Mouse (Mus musculus) frontal cortex, postnatal 25 days (tissue): ENCODE results near the gene Rpp14.
"Not testable (repeated sequence)": the region's sequence is repeated elsewhere in the genome, so short reads cannot be mapped to it uniquely, and the experiment has no call there.

ENCODE experiments used
- DNase-seq, 2 experiments: peaks; one replicate each; pipeline ENCODE4 v3.0.0; 2022; ENCODE audit warnings: low spot score in 2 of 2

The Rpp14 gene

GRCm38 (mm10) chr14:8114756-8115155 is 34.6 kb downstream of the Rpp14 start:
- DNase-seq: no peak

DNA sequence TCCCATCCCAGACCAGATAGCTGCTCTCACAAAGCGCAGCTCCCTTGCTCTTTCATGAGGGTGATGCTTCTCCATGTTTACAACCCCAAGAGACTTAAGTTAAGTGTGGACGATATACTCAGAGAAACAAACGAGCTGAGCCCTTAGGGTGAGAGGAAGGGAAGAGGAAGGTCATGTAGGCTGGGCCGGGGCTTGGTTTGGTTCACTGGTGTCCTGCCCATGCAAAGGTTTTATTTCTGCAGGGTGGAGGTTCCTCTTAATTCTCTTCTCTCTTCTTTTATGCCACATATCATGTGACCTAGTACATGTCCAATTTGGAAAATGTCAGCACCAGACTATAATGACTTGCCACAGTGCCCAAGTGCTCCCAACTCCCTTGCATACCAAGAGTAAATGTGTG is 35.6 kb downstream of the Rpp14 start:
- no peak for DNase-seq

GRCm38 (mm10) chr14:8117371-8117770 is 37.2 kb downstream of the Rpp14 start:
- no peak for DNase-seq

DNA sequence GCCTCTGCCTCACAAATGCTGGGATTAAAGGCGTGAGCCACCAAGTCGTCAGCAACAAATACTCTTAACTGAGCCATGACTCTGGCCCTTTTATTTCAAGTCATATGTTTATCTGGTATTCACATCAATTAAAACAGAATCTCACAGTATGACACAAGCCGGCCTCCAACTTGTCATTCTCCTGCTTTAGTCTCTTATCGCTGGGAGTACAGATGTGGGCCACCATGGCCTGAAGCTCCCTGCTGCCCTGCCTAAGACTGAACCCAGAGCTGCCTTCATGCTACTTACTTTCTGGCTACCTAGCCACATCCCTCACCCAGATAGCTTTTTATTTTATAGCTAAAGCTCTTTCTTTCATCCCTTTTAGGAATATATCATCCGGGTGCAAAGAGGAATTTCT is 39.3 kb downstream of the Rpp14 start:
- DNase-seq: no peak

GRCm38 (mm10) chr14:8119904-8120303 is 39.7 kb downstream of the Rpp14 start:
- DNase-seq: no peak

DNA sequence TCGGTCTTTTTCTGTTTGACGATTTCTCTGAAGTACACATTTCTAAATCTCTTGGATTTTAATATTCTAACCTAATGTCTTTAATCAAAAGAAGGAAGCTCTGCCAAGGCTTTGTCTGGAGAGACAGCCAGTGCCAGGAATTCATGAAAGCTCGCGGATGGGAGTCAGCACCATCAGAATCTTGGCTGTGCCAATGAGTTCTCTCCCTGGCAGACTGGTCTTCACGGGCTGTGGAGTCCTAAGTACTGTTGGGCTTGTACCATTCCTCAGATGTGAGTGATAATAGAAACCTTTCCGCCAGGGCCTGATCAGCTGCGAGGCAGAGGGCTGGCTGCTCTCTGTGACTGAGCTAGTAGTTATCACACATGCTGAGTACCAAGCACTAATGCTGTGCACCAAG is 43.0 kb downstream of the Rpp14 start:
- DNase-seq: no peak

GRCm38 (mm10) chr14:8123611-8124010 is 43.4 kb downstream of the Rpp14 start:
- not testable (repeated sequence) for DNase-seq

- no peak for DNase-seq
These were observed 44.1 kb downstream of the Rpp14 start for GRCm38 (mm10) chr14:8124046-8124881.

DNA sequence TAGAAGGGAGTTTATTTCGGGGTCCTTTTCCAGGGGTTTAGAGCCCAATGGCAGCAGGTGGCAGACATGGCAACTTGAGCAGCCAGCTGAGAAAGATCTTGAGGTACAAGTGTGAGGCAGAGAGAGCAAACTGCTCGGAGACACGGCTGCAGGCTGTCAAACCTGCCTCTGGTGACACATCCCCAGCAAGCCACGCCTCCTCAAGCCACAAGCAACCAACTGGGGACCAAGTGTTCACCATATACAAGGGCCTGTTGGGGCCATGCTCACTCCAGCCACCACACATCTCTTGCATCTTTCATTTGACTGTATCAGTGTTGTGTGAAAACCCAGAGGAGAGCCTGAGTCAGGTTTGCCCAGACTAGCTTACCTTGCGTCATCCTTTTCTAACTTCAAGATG is 47.8 kb downstream of the Rpp14 start:
- no peak for DNase-seq

DNA sequence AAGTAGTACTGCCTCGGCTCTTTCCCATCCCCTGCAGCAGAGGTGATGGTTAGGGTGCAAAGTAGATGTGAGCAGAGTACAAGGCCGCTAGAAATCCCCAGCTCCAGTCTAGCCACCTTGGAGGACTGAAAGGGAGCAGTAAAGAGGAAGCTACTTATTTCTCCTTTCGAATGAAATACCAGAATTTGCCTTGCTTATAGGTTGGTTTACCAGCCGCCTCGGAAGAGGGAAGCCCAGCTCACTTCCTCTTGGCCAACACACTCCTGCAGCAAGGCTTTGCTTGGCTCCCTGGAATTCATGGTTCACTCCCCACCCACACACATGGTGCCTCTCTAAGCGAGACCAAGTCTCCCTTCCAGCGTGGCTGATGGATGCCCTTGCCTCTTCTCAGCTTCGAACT is 52.6 kb downstream of the Rpp14 start:
- no peak for DNase-seq

DNA sequence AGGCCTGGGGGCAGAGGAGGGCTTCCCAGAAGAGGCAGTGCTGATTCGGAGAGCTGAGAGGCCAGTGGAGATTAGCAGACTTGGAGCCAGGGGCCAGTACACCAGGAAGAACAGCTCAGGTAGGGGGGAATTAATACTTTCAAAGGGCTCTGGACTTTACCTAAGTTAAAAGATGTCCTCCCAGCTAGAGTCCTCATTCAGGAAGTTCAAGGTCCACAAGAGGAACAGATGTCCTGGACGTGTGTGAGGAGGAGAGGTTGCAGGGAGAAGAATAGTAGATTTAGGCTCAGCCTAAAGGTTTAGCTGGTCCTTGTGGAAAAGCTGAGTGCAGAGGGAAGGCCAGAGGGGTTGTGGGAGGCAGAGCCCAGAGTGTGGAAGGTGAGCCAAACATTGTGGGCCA is 54.1 kb downstream of the Rpp14 start:
- DNase-seq: no peak

- DNase-seq: no peak
These were observed 55.0 kb downstream of the Rpp14 start for GRCm38 (mm10) chr14:8135130-8135529.

GRCm38 (mm10) chr14:8139724-8140710 is 59.9 kb downstream of the Rpp14 start:
- DNase-seq: no peak

- DNase-seq: no peak
These were observed 61.0 kb downstream of the Rpp14 start for GRCm38 (mm10) chr14:8141131-8141530.
